26 mouse cellular contexts compared by ENCODE assay signal in genomic region chr5:39063061-39063460, GRCm38 (mm10).
A peak's percentile ranks its signal among the peaks of the same experiment; 100 is the strongest.
DNase-seq lines count a peak whose midpoint lies in the region; TF ChIP-seq lines count a peak whose summit lies in the region.
"Had no signal": no experiment of that assay in that cellular context is flagged by ENCODE, and none has a peak within 500 bp of the region (broad histone marks: within the 10 kb centered on the region; RNA-seq: fewer than 3 reads in every experiment).

No protein-coding gene starts in this region.

- intact Hi-C loops in left cerebral cortex, postnatal 14 days (cut with DNase I) = loop anchor here (5.0 to 10.0 kb wide), 3 partner anchors 262 to 579 kb away; no protein-coding TSS in a partner anchor

- no peak for TF ChIP-seq POLR2A in cerebellum, adult 2 months (IDR thresholded peaks at IDR 0.05; ENCODE audit: borderline replicate concordance, insufficient read depth, low read length)

- no peak for TF ChIP-seq CTCF in cerebellum, adult 2 months (IDR thresholded peaks at IDR 0.05; ENCODE audit: borderline replicate concordance, insufficient read depth, low read depth, low read length)

- no peaks in the 10 kb centered on the region for H3K36me3 ChIP-seq in forebrain, embryonic 10.5 days (replicated peaks)
- H3K36me3 ChIP-seq: embryonic facial prominence, embryonic 13.5 days; heart, embryonic 13.5 days; limb, embryonic 15.5 days; midbrain, embryonic 15.5 days; stomach, embryonic 15.5 days had no signal

- peak; percentile 86 for DNase-seq in brain, adult 2 months (ENCODE audit: low read depth, low spot score)
- DNase-seq in frontal cortex, postnatal 10 days (ENCODE audit: low spot score in 2 of 2) = peak; percentile 11 to 21
- peak; percentile 58 to 75 for DNase-seq in left cerebral cortex, postnatal 14 days (ENCODE audit: low spot score in 2 of 2)
- peak; percentile 46 for DNase-seq in right cerebral cortex, postnatal 25 days
- no peak for DNase-seq in forebrain, embryonic 10.5 days (ENCODE audit: extremely low spot score, low spot score)
- DNase-seq in lung, postnatal 14 days = no peak
- no peak for DNase-seq in cerebellum, adult 2 months
- DNase-seq: adrenal gland, postnatal 36 days; cerebellum, adult 11 months; cerebellum, postnatal 25 days; embryo, embryonic 11 days; gastrocnemius, postnatal 36 days; heart, adult 2 months; heart, postnatal 14 days; kidney, postnatal 4 days; lung, embryonic 14.5 days; lung, postnatal 36 days had no signal

- H3K27me3 ChIP-seq in forebrain, embryonic 10.5 days (ENCODE audit: poor library complexity, severe bottlenecking) = no peaks in the 10 kb centered on the region
- no peaks in the 10 kb centered on the region for H3K27me3 ChIP-seq in cerebellum, adult 2 months (ENCODE audit: control insufficient read depth, insufficient read depth, low read length)
- H3K27me3 ChIP-seq: embryonic facial prominence, embryonic 13.5 days; forebrain, embryonic 13.5 days; heart, embryonic 13.5 days; limb, embryonic 15.5 days; midbrain, embryonic 15.5 days; stomach, embryonic 15.5 days had no signal

- 94% methylated on average over 3 of the region's 3 CpGs for WGBS in forebrain, embryonic 10.5 days
- WGBS in cerebellum, adult 2 months = 90% methylated on average over 3 of the region's 3 CpGs

- no peaks in the 10 kb centered on the region for H3K4me1 ChIP-seq in forebrain, embryonic 10.5 days
- H3K4me1 ChIP-seq in cerebellum, adult 2 months (ENCODE audit: control insufficient read depth, insufficient read depth, low read length) = no peaks in the 10 kb centered on the region
- H3K4me1 ChIP-seq: embryonic facial prominence, embryonic 13.5 days; forebrain, embryonic 13.5 days; heart, embryonic 13.5 days; limb, embryonic 15.5 days; midbrain, embryonic 15.5 days; stomach, embryonic 15.5 days had no signal

- H3K9me3 ChIP-seq in forebrain, embryonic 10.5 days = no peaks in the 10 kb centered on the region
- H3K9me3 ChIP-seq: embryonic facial prominence, embryonic 13.5 days; forebrain, embryonic 13.5 days; heart, embryonic 13.5 days; limb, embryonic 15.5 days; megakaryocyte, embryonic 14.5 days; midbrain, embryonic 15.5 days; stomach, embryonic 15.5 days had no signal

- no peak overlapping the region for H3K27ac ChIP-seq in forebrain, embryonic 10.5 days
- no peak overlapping the region for H3K27ac ChIP-seq in cerebellum, adult 2 months (ENCODE audit: insufficient read depth, low read length)
- H3K27ac ChIP-seq: embryonic facial prominence, embryonic 13.5 days; forebrain, embryonic 13.5 days; heart, adult 2 months; heart, embryonic 13.5 days; limb, embryonic 15.5 days; liver, embryonic 14.5 days; midbrain, embryonic 15.5 days; stomach, embryonic 15.5 days had no signal

- H3K4me3 ChIP-seq in forebrain, embryonic 10.5 days = no peak overlapping the region
- H3K4me3 ChIP-seq in cerebellum, adult 2 months (replicated peaks; ENCODE audit: insufficient read depth, low read depth, low read length) = no peak overlapping the region
- H3K4me3 ChIP-seq: embryonic facial prominence, embryonic 13.5 days; erythroblast, embryonic 14.5 days; forebrain, embryonic 13.5 days; heart, adult 2 months; heart, embryonic 13.5 days; limb, embryonic 15.5 days; megakaryocyte, embryonic 14.5 days; midbrain, embryonic 15.5 days; stomach, embryonic 15.5 days had no signal

Comparison
In these comparisons a context has a peak if more than half of its experiments do, and no peak if none do; other contexts are left out.
1. DNase-seq: peak in brain, adult 2 months (single experiment), frontal cortex, postnatal 10 days (2 of 2), left cerebral cortex, postnatal 14 days (2 of 2) and right cerebral cortex, postnatal 25 days (single experiment); none in forebrain, embryonic 10.5 days (single experiment), lung, postnatal 14 days (single experiment) and cerebellum, adult 2 months (0 of 2).